Mouse (Mus musculus): ENCODE measurements at regions not wholly inside any gene's neighbourhood (a gene's known extent, or its start where the extent isn't known, plus 50 kb on each side); places are given as distances from the start of the nearest gene placed in this dataset.

GRCm38 (mm10) chr16:92965651-92966050 lies 139.7 kb upstream of the Runx1 start:
- Histone ChIP-seq H3K27me3 (ENCODE audit: insufficient read depth, low read length) (no peaks in the 10 kb centered on the region), H3K4me1 (replicated peaks; ENCODE audit: low read depth, low read length) (no peaks in the 10 kb centered on the region), H3K4me3 (replicated peaks; ENCODE audit: low read length) (no peak overlapping the region), H3K9me3 (ENCODE audit: low read length) (no peaks in the 10 kb centered on the region), H3K36me3 (ENCODE audit: insufficient read depth, low read length) (no peaks in the 10 kb centered on the region)
- TF ChIP-seq POU5F1 (IDR thresholded peaks at IDR 0.05; ENCODE audit: borderline replicate concordance, low read length) (no peak), CTCF (conservative IDR thresholded peaks at IDR 0.05; ENCODE audit: low read length) (no peak), NANOG (IDR thresholded peaks at IDR 0.05; ENCODE audit: borderline replicate concordance, low read length) (no peak)

- Histone ChIP-seq H3K4me3 (replicated peaks; ENCODE audit: low read length) (no peak overlapping the region), H3K27me3 (ENCODE audit: insufficient read depth, low read length) (no peaks in the 10 kb centered on the region), H3K9me3 (ENCODE audit: low read length) (no peaks in the 10 kb centered on the region), H3K36me3 (ENCODE audit: insufficient read depth, low read length) (no peaks in the 10 kb centered on the region), H3K4me1 (replicated peaks; ENCODE audit: low read depth, low read length) (no peaks in the 10 kb centered on the region)
- TF ChIP-seq CTCF (conservative IDR thresholded peaks at IDR 0.05; ENCODE audit: low read length) (no peak), NANOG (IDR thresholded peaks at IDR 0.05; ENCODE audit: borderline replicate concordance, low read length) (no peak), POU5F1 (IDR thresholded peaks at IDR 0.05; ENCODE audit: borderline replicate concordance, low read length) (no peak)
These were observed 137.6 kb upstream of the Runx1 start for GRCm38 (mm10) chr16:92963582-92963981.

- H3K27me3 ChIP-seq (ENCODE audit: insufficient read depth, low read length), result no peaks in the 10 kb centered on the region
- no peak for TF ChIP-seq POU5F1 (IDR thresholded peaks at IDR 0.05; ENCODE audit: borderline replicate concordance, low read length)
- no peak for TF ChIP-seq NANOG (IDR thresholded peaks at IDR 0.05; ENCODE audit: borderline replicate concordance, low read length)
- TF ChIP-seq CTCF (conservative IDR thresholded peaks at IDR 0.05; ENCODE audit: low read length), result no peak
- no peaks in the 10 kb centered on the region for H3K9me3 ChIP-seq (ENCODE audit: low read length)
- no peaks in the 10 kb centered on the region for H3K36me3 ChIP-seq (ENCODE audit: insufficient read depth, low read length)
- H3K4me3 ChIP-seq (replicated peaks; ENCODE audit: low read length), result no peak overlapping the region
- H3K4me1 ChIP-seq (replicated peaks; ENCODE audit: low read depth, low read length), result no peaks in the 10 kb centered on the region
These were observed 135.4 kb upstream of the Runx1 start for GRCm38 (mm10) chr16:92961361-92961760.

GRCm38 (mm10) chr16:92960740-92961139 lies 134.8 kb upstream of the Runx1 start:
- H3K4me3 ChIP-seq (replicated peaks; ENCODE audit: low read length), result no peak overlapping the region
- no peaks in the 10 kb centered on the region for H3K4me1 ChIP-seq (replicated peaks; ENCODE audit: low read depth, low read length)
- H3K27me3 ChIP-seq (ENCODE audit: insufficient read depth, low read length), result no peaks in the 10 kb centered on the region
- H3K36me3 ChIP-seq (ENCODE audit: insufficient read depth, low read length), result no peaks in the 10 kb centered on the region
- H3K9me3 ChIP-seq (ENCODE audit: low read length), result no peaks in the 10 kb centered on the region
- TF ChIP-seq NANOG (IDR thresholded peaks at IDR 0.05; ENCODE audit: borderline replicate concordance, low read length) (no peak), CTCF (conservative IDR thresholded peaks at IDR 0.05; ENCODE audit: low read length) (no peak)

- no peak overlapping the region for H3K4me3 ChIP-seq (replicated peaks; ENCODE audit: low read length)
- H3K36me3 ChIP-seq (ENCODE audit: insufficient read depth, low read length), result no peaks in the 10 kb centered on the region
- no peaks in the 10 kb centered on the region for H3K4me1 ChIP-seq (replicated peaks; ENCODE audit: low read depth, low read length)
- no peaks in the 10 kb centered on the region for H3K27me3 ChIP-seq (ENCODE audit: insufficient read depth, low read length)
- TF ChIP-seq NANOG (IDR thresholded peaks at IDR 0.05; ENCODE audit: borderline replicate concordance, low read length), result no peak
- TF ChIP-seq POU5F1 (IDR thresholded peaks at IDR 0.05; ENCODE audit: borderline replicate concordance, low read length), result no peak
- TF ChIP-seq CTCF (conservative IDR thresholded peaks at IDR 0.05; ENCODE audit: low read length), result no peak
- H3K9me3 ChIP-seq (ENCODE audit: low read length), result no peaks in the 10 kb centered on the region
These were observed 133.0 kb upstream of the Runx1 start for GRCm38 (mm10) chr16:92958967-92959366.

GRCm38 (mm10) chr16:92958146-92958545 lies 132.2 kb upstream of the Runx1 start:
- TF ChIP-seq NANOG (IDR thresholded peaks at IDR 0.05; ENCODE audit: borderline replicate concordance, low read length), result no peak
- no peak for TF ChIP-seq CTCF (conservative IDR thresholded peaks at IDR 0.05; ENCODE audit: low read length)
- TF ChIP-seq POU5F1 (IDR thresholded peaks at IDR 0.05; ENCODE audit: borderline replicate concordance, low read length), result no peak
- no peak overlapping the region for H3K4me3 ChIP-seq (replicated peaks; ENCODE audit: low read length)
- no peaks in the 10 kb centered on the region for H3K27me3 ChIP-seq (ENCODE audit: insufficient read depth, low read length)
- no peaks in the 10 kb centered on the region for H3K4me1 ChIP-seq (replicated peaks; ENCODE audit: low read depth, low read length)
- no peaks in the 10 kb centered on the region for H3K9me3 ChIP-seq (ENCODE audit: low read length)
- H3K36me3 ChIP-seq (ENCODE audit: insufficient read depth, low read length), result no peaks in the 10 kb centered on the region

GRCm38 (mm10) chr16:92955508-92955907 lies 129.6 kb upstream of the Runx1 start:
- no peaks in the 10 kb centered on the region for H3K27me3 ChIP-seq (ENCODE audit: insufficient read depth, low read length)
- no peak for TF ChIP-seq CTCF (conservative IDR thresholded peaks at IDR 0.05; ENCODE audit: low read length)
- no peak for TF ChIP-seq NANOG (IDR thresholded peaks at IDR 0.05; ENCODE audit: borderline replicate concordance, low read length)
- TF ChIP-seq POU5F1 (IDR thresholded peaks at IDR 0.05; ENCODE audit: borderline replicate concordance, low read length), result no peak
- no peaks in the 10 kb centered on the region for H3K4me1 ChIP-seq (replicated peaks; ENCODE audit: low read depth, low read length)
- H3K4me3 ChIP-seq (replicated peaks; ENCODE audit: low read length), result no peak overlapping the region
- no peaks in the 10 kb centered on the region for H3K9me3 ChIP-seq (ENCODE audit: low read length)
- no peaks in the 10 kb centered on the region for H3K36me3 ChIP-seq (ENCODE audit: insufficient read depth, low read length)

GRCm38 (mm10) chr16:92955087-92955486 lies 129.1 kb upstream of the Runx1 start:
- TF ChIP-seq POU5F1 (IDR thresholded peaks at IDR 0.05; ENCODE audit: borderline replicate concordance, low read length) (no peak), NANOG (IDR thresholded peaks at IDR 0.05; ENCODE audit: borderline replicate concordance, low read length) (no peak), CTCF (conservative IDR thresholded peaks at IDR 0.05; ENCODE audit: low read length) (no peak)
- Histone ChIP-seq H3K9me3 (ENCODE audit: low read length) (no peaks in the 10 kb centered on the region), H3K36me3 (ENCODE audit: insufficient read depth, low read length) (no peaks in the 10 kb centered on the region), H3K4me3 (replicated peaks; ENCODE audit: low read length) (no peak overlapping the region), H3K27me3 (ENCODE audit: insufficient read depth, low read length) (no peaks in the 10 kb centered on the region), H3K4me1 (replicated peaks; ENCODE audit: low read depth, low read length) (no peaks in the 10 kb centered on the region)

GRCm38 (mm10) chr16:92953936-92954654 lies 128.1 kb upstream of the Runx1 start:
- no peaks in the 10 kb centered on the region for H3K9me3 ChIP-seq (ENCODE audit: low read length)
- H3K36me3 ChIP-seq (ENCODE audit: insufficient read depth, low read length), result no peaks in the 10 kb centered on the region
- no peaks in the 10 kb centered on the region for H3K27me3 ChIP-seq (ENCODE audit: insufficient read depth, low read length)
- H3K4me3 ChIP-seq (replicated peaks; ENCODE audit: low read length), result no peak overlapping the region
- no peak for TF ChIP-seq NANOG (IDR thresholded peaks at IDR 0.05; ENCODE audit: borderline replicate concordance, low read length)
- TF ChIP-seq CTCF (conservative IDR thresholded peaks at IDR 0.05; ENCODE audit: low read length), result no peak
- TF ChIP-seq POU5F1 (IDR thresholded peaks at IDR 0.05; ENCODE audit: borderline replicate concordance, low read length), result no peak
- no peaks in the 10 kb centered on the region for H3K4me1 ChIP-seq (replicated peaks; ENCODE audit: low read depth, low read length)

Measured in E14TG2a.4 (cell line).